Comparison of ENCODE assay signal across 26 mouse cellular contexts in genomic region chr17:14326156-14326555, GRCm38 (mm10). TPM values are rescaled to one million over a fixed set of nuclear protein-coding genes. Genes with fewer than 3 reads are reported as not detected.
DNase-seq lines count a peak whose midpoint lies in the region; ATAC-seq and TF ChIP-seq lines count a peak whose summit lies in the region.
"Had no signal": no experiment of that assay in that cellular context is flagged by ENCODE, and none has a peak within 500 bp of the region (broad histone marks: within the 10 kb centered on the region; RNA-seq: fewer than 3 reads in every experiment).

No protein-coding gene starts in this region.

- DNase-seq in embryonic facial prominence, embryonic 14.5 days (ENCODE audit: low spot score), result peak; percentile 47
- no peak for DNase-seq in embryonic facial prominence, embryonic 10.5 days (ENCODE audit: low spot score)
- peak; percentile 68 for DNase-seq in kidney, postnatal 0 days (ENCODE audit: low spot score)
- no peak for DNase-seq in kidney, postnatal 10 days
- peak; percentile 38 for DNase-seq in ovary, adult 18-20 months (ENCODE audit: low spot score)
- DNase-seq in ovary, postnatal 14 days (ENCODE audit: low spot score), result no peak
- peak; percentile 63 for DNase-seq in retina, postnatal 7 days (ENCODE audit: low read depth, low spot score)
- no peak for DNase-seq in spleen, postnatal 14 days (ENCODE audit: low spot score in 2 of 2)
- DNase-seq: adrenal gland, adult 8-10 months; adrenal gland, postnatal 25 days; cerebellum, adult 18-20 months; cerebellum, adult 9-10 months; cerebellum, postnatal 14 days; gastrocnemius, postnatal 10 days; gastrocnemius, postnatal 36 days; heart, adult 2 months; heart, postnatal 14 days; heart, postnatal 4 days had no signal

- TF ChIP-seq CTCF in kidney, postnatal 0 days (IDR thresholded peaks at IDR 0.05; ENCODE audit: low read depth), result no peak

- H3K27ac ChIP-seq in embryonic facial prominence, embryonic 14.5 days (replicated peaks; ENCODE audit: low read depth, low read length), result no peak overlapping the region
- H3K27ac ChIP-seq in embryonic facial prominence, embryonic 10.5 days (replicated peaks), result no peak overlapping the region
- no peak overlapping the region for H3K27ac ChIP-seq in kidney, postnatal 0 days
- H3K27ac ChIP-seq: embryonic facial prominence, embryonic 12.5 days; forebrain, embryonic 12.5 days; forebrain, embryonic 15.5 days; heart, adult 2 months; heart, embryonic 10.5 days; heart, embryonic 13.5 days; hindbrain, embryonic 14.5 days had no signal

- no peaks in the 10 kb centered on the region for H3K36me3 ChIP-seq in embryonic facial prominence, embryonic 14.5 days (ENCODE audit: control insufficient read depth, insufficient read depth, low read length)
- no peaks in the 10 kb centered on the region for H3K36me3 ChIP-seq in embryonic facial prominence, embryonic 10.5 days (replicated peaks)
- H3K36me3 ChIP-seq in kidney, postnatal 0 days (ENCODE audit: insufficient read depth, low read length), result no peaks in the 10 kb centered on the region
- H3K36me3 ChIP-seq: embryonic facial prominence, embryonic 12.5 days; forebrain, embryonic 12.5 days; forebrain, embryonic 15.5 days; heart, embryonic 10.5 days; heart, embryonic 13.5 days had no signal

- no peak overlapping the region for H3K4me3 ChIP-seq in embryonic facial prominence, embryonic 14.5 days (ENCODE audit: low read depth, low read length)
- H3K4me3 ChIP-seq in embryonic facial prominence, embryonic 10.5 days, result no peak overlapping the region
- H3K4me3 ChIP-seq in kidney, postnatal 0 days (replicated peaks; ENCODE audit: low read depth, low read length), result no peak overlapping the region
- H3K4me3 ChIP-seq: embryonic facial prominence, embryonic 12.5 days; erythroblast, embryonic 14.5 days; forebrain, embryonic 12.5 days; forebrain, embryonic 15.5 days; heart, adult 2 months; heart, embryonic 10.5 days; heart, embryonic 13.5 days had no signal

- no peaks in the 10 kb centered on the region for H3K27me3 ChIP-seq in embryonic facial prominence, embryonic 14.5 days (replicated peaks; ENCODE audit: control insufficient read depth, insufficient read depth, low read length)
- no peaks in the 10 kb centered on the region for H3K27me3 ChIP-seq in embryonic facial prominence, embryonic 10.5 days (replicated peaks; ENCODE audit: low read depth, poor library complexity, severe bottlenecking)
- H3K27me3 ChIP-seq in kidney, postnatal 0 days (ENCODE audit: insufficient read depth, low read length), result no peaks in the 10 kb centered on the region
- H3K27me3 ChIP-seq: embryonic facial prominence, embryonic 12.5 days; forebrain, embryonic 12.5 days; forebrain, embryonic 15.5 days had no signal

- H3K4me1 ChIP-seq in embryonic facial prominence, embryonic 14.5 days (ENCODE audit: control insufficient read depth, insufficient read depth, low read length), result no peaks in the 10 kb centered on the region
- no peaks in the 10 kb centered on the region for H3K4me1 ChIP-seq in embryonic facial prominence, embryonic 10.5 days
- no peaks in the 10 kb centered on the region; the same call in 1 of the 2 replicates for H3K4me1 ChIP-seq in kidney, postnatal 0 days (replicated peaks; ENCODE audit: insufficient read depth, low read length)
- H3K4me1 ChIP-seq: embryonic facial prominence, embryonic 12.5 days; forebrain, embryonic 15.5 days; heart, embryonic 10.5 days; heart, embryonic 13.5 days had no signal

- H3K9me3 ChIP-seq in embryonic facial prominence, embryonic 14.5 days (ENCODE audit: control insufficient read depth, low read length), result no peaks in the 10 kb centered on the region
- H3K9me3 ChIP-seq in embryonic facial prominence, embryonic 10.5 days, result no peaks in the 10 kb centered on the region
- H3K9me3 ChIP-seq in kidney, postnatal 0 days (replicated peaks; ENCODE audit: low read length), result no peaks in the 10 kb centered on the region
- H3K9me3 ChIP-seq: embryonic facial prominence, embryonic 12.5 days; forebrain, embryonic 12.5 days; forebrain, embryonic 15.5 days; heart, embryonic 10.5 days; heart, embryonic 13.5 days had no signal

- 66% methylated on average over 7 of the region's 7 CpGs for WGBS in embryonic facial prominence, embryonic 14.5 days
- WGBS in embryonic facial prominence, embryonic 10.5 days, result 74% methylated on average over 7 of the region's 7 CpGs
- WGBS in kidney, postnatal 0 days, result 60% methylated on average over 7 of the region's 7 CpGs

- no peak overlapping the region for H3K9ac ChIP-seq in embryonic facial prominence, embryonic 14.5 days (ENCODE audit: low read depth, low read length)
- H3K9ac ChIP-seq in kidney, postnatal 0 days (ENCODE audit: low read depth, low read length), result no peak overlapping the region
- H3K9ac ChIP-seq: embryonic facial prominence, embryonic 12.5 days; forebrain, embryonic 12.5 days; forebrain, embryonic 15.5 days; heart, embryonic 13.5 days; hindbrain, embryonic 14.5 days had no signal

- H3K4me2 ChIP-seq in embryonic facial prominence, embryonic 14.5 days (ENCODE audit: low read depth, low read length), result no peak overlapping the region
- no peak overlapping the region for H3K4me2 ChIP-seq in kidney, postnatal 0 days (ENCODE audit: low read length)
- H3K4me2 ChIP-seq: embryonic facial prominence, embryonic 12.5 days; forebrain, embryonic 12.5 days; forebrain, embryonic 15.5 days; heart, embryonic 13.5 days; hindbrain, embryonic 14.5 days had no signal

- ATAC-seq in embryonic facial prominence, embryonic 14.5 days (ENCODE audit: low read depth), result no peak
- ATAC-seq in kidney, postnatal 0 days (replicated peaks; ENCODE audit: low FRiP score, low read depth), result no peak
- ATAC-seq: activated CD4-positive, CD25-positive, alpha-beta regulatory T cell, adult 4 months; forebrain, embryonic 15.5 days had no signal

RNA-seq across cellular contexts. Expression of gene Smoc2, which starts 46.9 kb away (rescaled TPM):
- 207 and 229 TPM in 2 replicates for polyA plus RNA-seq in embryonic facial prominence, embryonic 14.5 days (2014; fragmentation: Nextera tagmentation; extraction: Ambion mirVana)
- polyA plus RNA-seq in embryonic facial prominence, embryonic 10.5 days (2016; fragmentation: Nextera tagmentation; extraction: Ambion mirVana), result 12.0 and 18.1 TPM in 2 replicates
- polyA plus RNA-seq in kidney, postnatal 0 days (2015; fragmentation: Nextera tagmentation; extraction: Ambion mirVana), result 57.5 and 66.1 TPM in 2 replicates
- polyA plus RNA-seq: activated CD4-positive, CD25-positive, alpha-beta regulatory T cell, adult 4 months had no signal

Comparison
In these comparisons a context has a peak if more than half of its experiments do, and no peak if none do; other contexts are left out.
1. DNase-seq: peak in embryonic facial prominence, embryonic 14.5 days (single experiment), kidney, postnatal 0 days (single experiment), ovary, adult 18-20 months (single experiment) and retina, postnatal 7 days (single experiment); none in embryonic facial prominence, embryonic 10.5 days (single experiment), kidney, postnatal 10 days (single experiment), ovary, postnatal 14 days (single experiment) and spleen, postnatal 14 days (0 of 2).